Mouse (Mus musculus) c-Kit-positive CD71-negative TER-119-negative erythroid progenitor cells, embryonic 14.5 days (primary cell): ENCODE results near the gene Pkp3.
"Not testable (repeated sequence)": the region's sequence is repeated elsewhere in the genome, so short reads cannot be mapped to it uniquely, and the experiment has no call there.

ENCODE experiments used
- DNase-seq: peaks from one replicate; pipeline ENCODE4 v3.0.0-alpha.2; 2013; ENCODE audit warnings: low read depth

Gene Pkp3

GRCm38 (mm10) chr7:141077841-141078240, at the start of gene Pkp3:
Pkp3 (plus strand) TSS chr7:141078218.
- no peak for DNase-seq

DNA sequence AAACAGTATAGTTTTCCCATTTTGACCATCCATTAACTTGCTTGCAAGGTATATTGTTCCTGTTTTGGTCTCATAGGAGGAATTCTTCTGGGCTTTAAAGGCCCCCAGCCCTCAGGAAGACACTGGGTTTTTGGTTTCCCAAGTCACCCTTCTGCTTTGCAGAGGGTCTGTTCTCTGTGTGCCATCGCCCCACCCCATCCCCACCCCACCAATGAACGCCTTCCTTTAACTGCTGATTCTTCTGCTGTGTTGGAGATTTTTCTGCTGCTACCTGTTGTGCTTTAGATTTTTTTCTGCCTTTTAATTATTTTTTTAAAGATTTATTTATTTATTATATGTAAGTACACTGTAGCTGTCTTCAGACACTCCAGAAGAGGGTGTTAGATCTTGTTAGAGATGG, 49.2 kb upstream of the Pkp3 start, which contains the start of gene Gm17387:
Gm17387 (plus strand) TSS at position 301 of the 400 bp plus-strand sequence.
- no peak for DNase-seq

- no peak for DNase-seq
Measured at GRCm38 (mm10) chr7:141030390-141030789, 47.6 kb upstream of the Pkp3 start.

- DNase-seq: no peak
Measured at GRCm38 (mm10) chr7:141032458-141033167, 45.4 kb upstream of the Pkp3 start.

DNA sequence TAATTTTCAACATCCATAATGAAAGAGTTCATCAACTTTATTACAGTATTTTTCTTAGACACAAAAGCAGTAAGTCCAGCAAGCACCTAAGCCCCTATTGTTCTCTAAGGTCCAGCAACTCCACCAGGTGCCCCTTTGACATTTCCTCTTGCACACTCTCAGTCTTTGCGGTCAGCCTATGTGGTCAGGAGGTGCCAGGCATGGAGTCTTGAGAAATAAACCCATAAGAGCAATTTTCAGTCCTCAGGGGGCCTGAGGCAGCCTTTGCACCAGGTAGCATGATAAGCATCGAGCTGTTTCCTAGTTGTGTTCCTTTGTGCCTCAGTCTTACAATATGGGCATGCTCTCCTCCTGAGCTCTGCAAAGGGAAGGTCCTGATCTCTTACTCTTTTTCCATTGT, 41.4 kb upstream of the Pkp3 start:
- DNase-seq: not testable (repeated sequence)

- no peak for DNase-seq
Measured at GRCm38 (mm10) chr7:141038090-141039032, 39.7 kb upstream of the Pkp3 start.

DNA sequence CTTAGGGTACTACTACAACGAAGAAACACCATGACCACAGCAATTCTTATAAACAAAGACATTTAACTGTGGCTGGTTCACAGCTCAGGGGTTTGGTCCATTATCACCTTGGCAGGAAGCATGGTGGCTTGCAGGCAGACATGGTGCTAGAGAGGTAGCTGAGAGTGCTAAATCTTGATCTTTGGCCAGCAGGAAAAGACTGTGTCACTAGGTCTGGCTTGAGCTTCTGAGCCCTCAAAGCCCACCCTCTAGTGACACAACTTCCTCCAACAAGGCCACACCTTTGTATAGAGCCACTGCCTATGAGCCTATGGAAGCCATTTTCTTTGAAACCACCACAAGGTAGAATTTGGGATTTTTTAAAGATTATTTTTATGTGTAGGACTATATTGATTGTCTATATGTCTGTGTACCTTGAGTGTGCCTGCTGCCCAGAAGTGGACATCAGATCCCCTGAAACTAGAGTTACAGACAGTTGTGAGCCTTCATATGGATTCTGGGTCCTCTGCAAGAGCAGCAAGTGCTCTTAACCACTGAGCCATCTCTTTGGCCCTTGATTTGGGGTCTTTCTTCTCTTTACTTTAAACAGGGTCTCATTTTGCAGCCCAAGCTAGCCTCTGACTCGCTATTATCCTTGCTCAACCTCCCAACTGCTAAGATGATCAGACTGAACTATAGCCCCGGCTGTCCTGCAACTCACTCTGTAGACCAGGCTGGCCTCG, 38.5 kb upstream of the Pkp3 start:
- DNase-seq: no peak

DNA sequence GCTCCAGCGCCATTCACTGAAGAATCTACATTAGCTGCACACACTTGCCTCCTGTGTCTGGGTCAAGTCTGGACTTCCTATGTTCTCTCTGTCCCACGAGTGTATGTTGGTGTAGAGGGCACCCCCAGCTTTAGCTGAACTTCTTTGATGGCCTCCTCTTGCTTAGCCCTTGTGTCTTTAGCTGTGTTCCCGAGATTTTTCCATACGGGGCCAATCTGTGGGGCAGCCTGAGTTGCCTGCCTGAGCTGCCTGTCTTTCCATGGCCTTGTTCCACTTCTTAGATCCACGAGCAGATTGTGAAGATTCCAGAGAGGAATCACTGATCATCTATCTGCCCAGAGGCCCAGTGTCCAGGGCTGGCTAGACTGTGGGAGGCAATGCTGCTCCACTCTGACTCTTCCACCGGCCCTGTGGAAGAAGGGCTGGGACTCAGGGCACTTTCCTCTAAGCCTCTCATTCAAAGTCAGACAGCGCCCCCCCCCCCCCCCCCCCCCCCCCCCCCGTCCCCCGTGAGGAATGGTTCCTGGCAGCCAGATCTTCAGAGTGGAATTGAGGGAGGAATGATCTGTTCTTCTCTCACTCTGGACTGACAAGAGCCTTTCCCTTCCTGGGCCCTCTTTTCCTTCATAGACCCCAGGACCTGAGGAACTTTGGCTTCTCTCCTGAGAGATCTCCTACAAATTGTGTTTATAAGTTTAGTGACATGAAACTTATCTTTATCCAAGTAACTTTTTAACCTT, 37.0 kb upstream of the Pkp3 start:
- DNase-seq: no peak

DNA sequence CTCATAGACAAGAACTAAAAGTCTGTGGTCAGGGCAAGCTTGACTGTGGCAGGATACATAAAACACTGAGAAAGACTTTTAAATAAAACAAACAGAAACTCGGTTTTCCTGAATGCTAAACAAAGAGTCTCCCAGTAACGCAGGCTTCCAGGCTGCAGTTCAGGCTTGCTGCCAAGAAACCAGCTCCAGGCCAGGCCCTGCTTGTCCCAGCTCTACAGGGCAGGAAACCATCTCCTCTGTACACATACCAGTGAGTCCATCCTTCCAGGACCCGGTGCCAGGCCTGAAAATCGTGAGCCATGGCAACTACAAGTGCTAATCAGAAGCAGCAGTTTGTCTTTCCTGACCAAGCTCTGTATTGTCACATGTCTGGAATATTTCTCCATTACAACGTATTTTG, 36.4 kb upstream of the Pkp3 start:
- no peak for DNase-seq

- DNase-seq: no peak
Measured at GRCm38 (mm10) chr7:141042539-141042938, 35.5 kb upstream of the Pkp3 start.

DNA sequence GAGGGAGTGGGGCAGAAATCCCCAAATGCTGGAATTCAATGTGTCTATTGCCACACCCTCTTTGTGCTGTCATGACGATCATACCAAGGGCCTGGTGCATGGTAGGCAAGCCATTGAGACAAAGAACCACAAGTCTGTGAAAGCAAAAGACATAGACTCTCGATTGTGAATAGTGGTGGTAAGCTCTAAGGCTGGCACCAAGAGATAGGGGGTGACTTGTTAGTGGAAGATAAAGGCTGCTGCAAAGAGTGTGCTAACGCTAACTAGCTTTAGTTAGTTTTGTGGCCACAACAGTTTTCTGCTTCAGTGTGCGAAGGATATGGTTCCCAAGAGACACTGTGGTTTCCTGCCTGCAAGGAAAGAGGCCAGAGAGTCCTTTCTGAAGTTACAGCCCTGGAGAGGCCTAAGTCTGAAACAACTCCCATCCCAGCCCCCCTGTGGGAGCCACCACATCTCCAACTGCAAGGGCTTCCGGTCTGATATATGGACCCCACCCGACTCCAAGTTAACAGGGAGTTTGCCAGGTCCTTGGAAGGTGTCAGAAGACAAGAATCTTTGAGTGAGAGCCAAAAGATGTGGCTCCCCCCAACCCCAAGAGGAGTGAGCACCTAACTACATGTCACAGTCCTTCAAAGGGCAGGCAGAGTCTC, 31.0 kb upstream of the Pkp3 start:
- DNase-seq: peak; percentile 45

- DNase-seq: no peak
Measured at GRCm38 (mm10) chr7:141047581-141048225, 30.3 kb upstream of the Pkp3 start.

DNA sequence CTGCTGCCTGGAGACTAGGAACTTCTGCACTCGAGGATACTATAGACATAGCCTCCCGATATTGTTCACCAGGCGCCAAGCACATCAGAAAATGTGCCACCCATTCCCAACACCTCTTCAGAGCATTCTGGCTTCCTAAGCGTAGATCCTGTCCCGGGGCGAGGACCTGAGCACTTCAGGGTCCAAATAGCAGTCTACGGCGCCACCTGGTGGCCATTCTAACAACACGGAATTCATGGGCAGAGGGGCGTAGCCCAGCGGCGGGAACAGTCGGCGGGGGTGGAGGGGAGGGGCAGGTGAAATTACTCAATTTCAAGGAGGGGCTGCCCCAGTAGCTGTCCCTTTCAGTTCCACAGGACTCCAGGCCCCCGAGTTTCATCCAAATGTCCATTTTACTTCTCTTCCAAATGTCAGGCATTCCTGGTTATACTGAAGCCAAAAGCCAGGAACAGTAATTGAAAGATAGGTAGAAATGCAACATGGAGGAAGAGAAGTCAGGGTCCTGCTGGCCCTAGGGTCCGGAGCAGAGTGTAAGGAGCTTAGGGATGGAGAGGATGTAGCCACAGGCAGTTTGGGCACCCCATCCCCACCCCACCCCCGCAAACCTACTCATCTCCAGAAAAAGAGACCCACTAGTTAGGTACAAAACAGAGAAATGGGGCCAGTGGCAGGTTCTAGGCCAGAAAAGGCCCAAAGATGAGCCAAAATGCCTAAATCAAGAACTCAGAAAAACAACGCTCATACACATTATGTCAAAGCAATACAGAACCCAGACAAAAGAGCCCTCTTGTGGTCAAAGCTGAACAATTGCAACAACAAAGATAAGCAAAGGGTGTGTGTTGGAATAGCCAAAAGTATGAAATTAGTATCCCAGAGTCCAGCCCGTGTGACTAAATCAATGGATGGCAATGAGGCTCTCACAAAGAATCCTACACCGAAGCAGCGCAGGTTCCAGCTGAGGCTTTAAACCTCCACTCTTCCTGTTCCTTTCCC, 29.5 kb upstream of the Pkp3 start:
- peak; percentile 90 for DNase-seq

DNA sequence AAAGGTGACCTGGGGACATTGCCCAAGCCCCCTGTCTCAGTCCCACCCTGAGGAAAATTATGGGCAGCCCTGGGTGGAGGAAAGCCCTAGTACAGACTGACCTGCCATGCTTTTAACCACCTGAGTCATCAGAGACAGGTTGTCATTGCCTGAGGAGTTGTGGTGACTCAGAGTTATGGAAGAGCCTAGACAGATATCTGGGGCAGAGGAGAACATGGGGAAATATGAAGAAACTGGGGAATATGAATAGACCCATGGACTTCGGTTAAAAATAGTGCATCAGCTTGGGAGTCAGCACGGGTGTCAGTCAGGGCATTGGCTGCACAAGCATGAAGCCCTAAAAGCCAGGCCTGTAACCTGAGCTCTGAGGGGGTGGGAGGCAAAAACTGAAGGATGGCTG, 28.7 kb upstream of the Pkp3 start:
- DNase-seq: no peak

GRCm38 (mm10) chr7:141051060-141051685, 26.8 kb upstream of the Pkp3 start:
- no peak for DNase-seq

GRCm38 (mm10) chr7:141052016-141052415, 26.0 kb upstream of the Pkp3 start:
- no peak for DNase-seq

DNA sequence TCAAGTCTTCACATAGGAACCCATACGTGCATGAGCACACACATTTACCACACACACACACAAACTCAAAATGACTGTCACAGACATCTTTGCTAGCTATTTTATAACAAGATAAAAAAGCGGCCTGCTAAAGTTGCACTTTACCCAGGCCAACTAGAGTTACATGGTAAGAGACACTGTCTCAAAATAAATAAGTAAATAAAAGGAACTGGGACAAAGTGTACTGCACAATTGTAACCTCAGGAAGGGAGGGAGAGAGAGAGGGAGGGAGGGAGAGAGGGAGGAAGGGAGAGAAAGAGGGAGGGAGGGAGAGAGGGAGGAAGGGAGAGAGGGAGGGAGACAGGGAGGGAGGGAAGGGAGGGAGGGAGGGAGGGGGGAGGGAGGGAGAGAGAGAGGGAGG, 25.6 kb upstream of the Pkp3 start:
- DNase-seq: no peak

- no peak for DNase-seq
Measured at GRCm38 (mm10) chr7:141055785-141056184, 22.2 kb upstream of the Pkp3 start.

DNA sequence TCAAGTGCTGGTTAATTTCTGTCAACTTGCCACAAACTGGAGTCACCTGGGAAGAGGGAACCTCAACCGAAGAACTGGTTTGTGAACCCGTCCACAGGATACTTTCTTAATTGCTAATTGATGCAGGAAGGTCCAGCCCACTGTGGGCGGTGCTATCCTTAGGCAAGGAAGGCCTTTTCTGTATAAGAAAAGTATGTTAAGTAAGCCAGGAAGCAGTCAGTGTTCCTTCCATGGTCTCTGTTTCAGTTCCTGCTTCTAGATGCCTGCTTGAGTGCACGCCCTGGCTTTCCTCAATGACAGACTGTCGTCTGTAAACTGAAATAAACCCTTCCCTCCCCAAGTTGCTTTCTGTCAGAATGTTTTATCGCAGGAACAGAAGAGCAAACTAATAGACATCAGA, 21.0 kb upstream of the Pkp3 start:
- DNase-seq: no peak
